Mouse (Mus musculus): ENCODE measurements around the gene Gid8. TPM values are rescaled to one million over a fixed set of nuclear protein-coding genes. Genes with fewer than 3 reads are reported as not detected.
"Not testable (repeated sequence)": the region's sequence is repeated elsewhere in the genome, so short reads cannot be mapped to it uniquely, and the experiment has no call there.

Gene Gid8
- polyA plus RNA-seq, 1 experiment from 2014 or later, result 43.8 TPM

DNA sequence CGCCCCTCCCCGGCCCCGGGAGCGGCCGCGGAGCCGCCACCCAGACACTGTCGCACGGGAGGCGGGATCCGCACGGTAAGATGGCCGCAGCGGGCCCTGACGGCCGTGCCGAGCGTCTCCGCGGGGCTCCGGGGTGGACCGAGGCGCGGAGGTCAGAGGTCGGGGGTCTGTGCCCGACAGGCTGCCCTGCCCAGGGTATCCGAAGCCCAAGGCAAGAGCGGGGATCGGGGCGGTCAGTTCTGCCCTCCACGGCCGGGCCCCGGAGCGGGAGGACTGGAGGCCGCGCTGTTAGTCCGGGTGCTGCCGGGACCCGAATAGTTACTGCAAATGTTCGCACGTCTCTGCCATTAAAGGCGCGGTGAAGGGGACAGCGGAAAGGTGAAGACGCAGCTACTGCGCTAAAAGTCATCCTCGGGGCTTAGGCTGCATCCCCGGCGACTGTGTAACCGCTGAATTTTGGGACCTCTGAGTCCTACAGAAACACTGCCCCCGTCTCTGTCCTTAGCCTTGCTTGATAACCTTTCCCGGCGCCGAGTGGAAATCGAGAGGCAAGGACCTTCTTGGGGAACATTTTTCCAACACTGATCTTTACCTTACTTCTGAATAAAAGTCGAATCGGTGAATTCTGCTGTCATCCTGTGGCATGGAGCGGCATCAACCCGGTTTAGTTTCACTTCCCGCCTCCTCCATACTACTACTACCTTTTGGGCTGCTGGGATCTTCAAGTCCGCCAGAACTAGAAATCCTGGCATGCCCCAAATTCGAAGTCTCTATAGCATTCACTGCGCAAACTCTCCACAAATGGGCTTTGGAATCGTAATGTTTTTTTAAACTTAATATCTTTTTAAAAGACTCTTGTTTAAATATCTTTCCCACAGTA is 599 bp downstream of the Gid8 start:
- ATAC-seq (ENCODE audit: extremely low read depth, insufficient number of reproducible peaks, low FRiP score, low TSS enrichment), result no peak
- Histone ChIP-seq H3K4me2 (peak overlapping the region; percentile 84), H3K9me3 (no peaks in the 10 kb centered on the region), H3K27me3 (replicated peaks) (no peaks in the 10 kb centered on the region), H3K9ac (peak overlapping the region; percentile 100), H3K36me3 (peaks cover 41% of the 10 kb centered on the region), H3K4me1 (peaks cover 36% of the 10 kb centered on the region), H3K27ac (replicated peaks) (peak overlapping the region; percentile 92), H3K4me3 (peak overlapping the region; percentile 100)
- 2% methylated on average over 63 of the region's 64 CpGs for WGBS

- H3K4me1 ChIP-seq, result peaks cover 33% of the 10 kb centered on the region
- peak overlapping the region; percentile 84 for H3K4me2 ChIP-seq
- ATAC-seq (ENCODE audit: extremely low read depth, insufficient number of reproducible peaks, low FRiP score, low TSS enrichment), result no peak
- 68% methylated on average over 4 of the region's 4 CpGs for WGBS
- H3K9me3 ChIP-seq, result no peaks in the 10 kb centered on the region
- peak overlapping the region; percentile 100 for H3K9ac ChIP-seq
- H3K36me3 ChIP-seq, result peaks cover 42% of the 10 kb centered on the region
- no peaks in the 10 kb centered on the region for H3K27me3 ChIP-seq (replicated peaks)
- H3K4me3 ChIP-seq, result peak overlapping the region; percentile 100
- no peak overlapping the region for H3K27ac ChIP-seq (replicated peaks)
Measured at GRCm38 (mm10) chr2:180711527-180711926, 1.6 kb downstream of the Gid8 start.

- WGBS, result 84% methylated on average over 5 of the region's 5 CpGs
- 0 out of 2 replicates have a peak overlapping the region, but pooled peaks have one; percentile 33 for H3K9ac ChIP-seq
- no peak overlapping the region for H3K27ac ChIP-seq (replicated peaks)
- H3K4me1 ChIP-seq, result peaks cover 33% of the 10 kb centered on the region
- H3K9me3 ChIP-seq, result no peaks in the 10 kb centered on the region
- no peak overlapping the region for H3K4me3 ChIP-seq
- no peak for ATAC-seq (ENCODE audit: extremely low read depth, insufficient number of reproducible peaks, low FRiP score, low TSS enrichment)
- no peaks in the 10 kb centered on the region for H3K27me3 ChIP-seq (replicated peaks)
- peak overlapping the region; percentile 84 for H3K4me2 ChIP-seq
- peaks cover 47% of the 10 kb centered on the region for H3K36me3 ChIP-seq
Measured at GRCm38 (mm10) chr2:180712037-180712689, 2.2 kb downstream of the Gid8 start.

GRCm38 (mm10) chr2:180722748-180723147 is 12.8 kb downstream of the Gid8 start:
- not testable (repeated sequence) for H3K9ac ChIP-seq; ATAC-seq (ENCODE audit: extremely low read depth, insufficient number of reproducible peaks, low FRiP score, low TSS enrichment); H3K4me2 ChIP-seq; H3K27me3 ChIP-seq (replicated peaks); H3K9me3 ChIP-seq; H3K27ac ChIP-seq (replicated peaks); H3K4me3 ChIP-seq
- Histone ChIP-seq H3K36me3 (peaks cover 63% of the 10 kb centered on the region), H3K4me1 (peaks cover 15% of the 10 kb centered on the region)
- 74% methylated on average over 5 of the region's 5 CpGs for WGBS

DNA sequence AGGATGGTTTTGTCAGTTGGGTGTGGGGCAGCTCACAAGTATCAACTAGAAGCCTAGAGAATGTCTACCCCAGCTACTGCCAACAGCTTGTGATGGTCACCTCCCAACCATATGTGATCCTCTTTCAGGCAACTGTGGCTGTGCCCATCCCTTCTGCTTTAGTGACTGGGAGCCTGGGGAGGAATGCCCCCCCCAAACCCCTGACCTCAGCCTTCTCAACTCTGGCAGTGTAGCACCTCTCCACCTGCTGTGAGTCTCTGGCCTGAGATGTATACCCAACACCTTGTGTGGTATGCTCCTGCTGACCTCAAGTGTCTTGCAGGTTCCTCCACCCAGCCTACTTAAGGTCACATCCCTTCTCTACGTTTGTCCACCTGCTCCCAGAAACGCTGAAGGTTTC is 13.9 kb downstream of the Gid8 start:
- Histone ChIP-seq H3K4me1 (peaks cover 15% of the 10 kb centered on the region), H3K4me3 (no peak overlapping the region), H3K27ac (replicated peaks) (no peak overlapping the region), H3K9me3 (no peaks in the 10 kb centered on the region), H3K27me3 (replicated peaks) (0 out of 2 replicates have a peak, but pooled peaks cover 5% of the 10 kb centered on the region), H3K4me2 (no peak overlapping the region), H3K36me3 (peaks cover 52% of the 10 kb centered on the region), H3K9ac (no peak overlapping the region)
- WGBS, result 50% methylated on average over 2 of the region's 2 CpGs
- ATAC-seq (ENCODE audit: extremely low read depth, insufficient number of reproducible peaks, low FRiP score, low TSS enrichment), result no peak

GRCm38 (mm10) chr2:180724585-180725413 is 14.9 kb downstream of the Gid8 start, which contains the start of gene Slc17a9:
Slc17a9 (plus strand) TSS chr2:180725263.
- H3K4me2 ChIP-seq, result peak within 1 kb of the TSS; percentile 65

DNA sequence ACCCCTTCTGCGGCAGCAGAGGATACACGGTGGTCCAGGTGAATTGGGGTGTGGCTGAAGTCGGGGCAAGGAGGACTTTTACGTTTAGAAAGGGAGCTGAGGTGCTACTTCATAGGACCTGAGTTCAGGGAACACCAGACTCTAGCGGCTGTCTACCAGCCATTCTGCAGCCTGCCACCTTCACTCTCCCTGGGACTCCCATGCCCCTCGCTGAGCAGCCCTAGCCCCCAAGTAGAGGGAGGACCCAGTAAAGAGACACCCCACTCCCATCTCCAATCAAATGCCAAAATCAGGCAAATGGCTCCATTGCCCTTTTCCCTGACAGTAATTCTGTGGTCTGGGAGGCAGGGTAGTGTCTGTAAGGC is 15.5 kb downstream of the Gid8 start:
- 5% methylated on average over 6 of the region's 6 CpGs for WGBS
- ATAC-seq (ENCODE audit: extremely low read depth, insufficient number of reproducible peaks, low FRiP score, low TSS enrichment), result no peak
- peaks cover 37% of the 10 kb centered on the region for H3K36me3 ChIP-seq
- peak overlapping the region; percentile 65 for H3K4me2 ChIP-seq
- no peak overlapping the region for H3K27ac ChIP-seq (replicated peaks)
- 0 out of 2 replicates have a peak, but pooled peaks cover 5% of the 10 kb centered on the region for H3K27me3 ChIP-seq (replicated peaks)
- H3K9me3 ChIP-seq, result no peaks in the 10 kb centered on the region
- peak overlapping the region; percentile 35 for H3K4me3 ChIP-seq
- peak overlapping the region; percentile 63 for H3K9ac ChIP-seq
- H3K4me1 ChIP-seq, result peaks cover 15% of the 10 kb centered on the region

More at GRCm38 (mm10) chr2:180724585-180725413, 14.9 kb downstream of the Gid8 start, which contains the start of gene Slc17a9:
- Histone ChIP-seq H3K36me3 (peaks cover 43% of the 10 kb centered on the region), H3K4me1 (peaks cover 15% of the 10 kb centered on the region), H3K27me3 (replicated peaks) (0 out of 2 replicates have a peak, but pooled peaks cover 5% of the 10 kb centered on the region), H3K9me3 (no peaks in the 10 kb centered on the region), H3K4me3 (peak within 1 kb of the TSS; percentile 35), H3K27ac (replicated peaks) (no peak within 1 kb of the TSS), H3K9ac (peak within 1 kb of the TSS; percentile 63)
- 3% methylated on average over 18 of the region's 18 CpGs for WGBS
- no peak for ATAC-seq (ENCODE audit: extremely low read depth, insufficient number of reproducible peaks, low FRiP score, low TSS enrichment)

DNA sequence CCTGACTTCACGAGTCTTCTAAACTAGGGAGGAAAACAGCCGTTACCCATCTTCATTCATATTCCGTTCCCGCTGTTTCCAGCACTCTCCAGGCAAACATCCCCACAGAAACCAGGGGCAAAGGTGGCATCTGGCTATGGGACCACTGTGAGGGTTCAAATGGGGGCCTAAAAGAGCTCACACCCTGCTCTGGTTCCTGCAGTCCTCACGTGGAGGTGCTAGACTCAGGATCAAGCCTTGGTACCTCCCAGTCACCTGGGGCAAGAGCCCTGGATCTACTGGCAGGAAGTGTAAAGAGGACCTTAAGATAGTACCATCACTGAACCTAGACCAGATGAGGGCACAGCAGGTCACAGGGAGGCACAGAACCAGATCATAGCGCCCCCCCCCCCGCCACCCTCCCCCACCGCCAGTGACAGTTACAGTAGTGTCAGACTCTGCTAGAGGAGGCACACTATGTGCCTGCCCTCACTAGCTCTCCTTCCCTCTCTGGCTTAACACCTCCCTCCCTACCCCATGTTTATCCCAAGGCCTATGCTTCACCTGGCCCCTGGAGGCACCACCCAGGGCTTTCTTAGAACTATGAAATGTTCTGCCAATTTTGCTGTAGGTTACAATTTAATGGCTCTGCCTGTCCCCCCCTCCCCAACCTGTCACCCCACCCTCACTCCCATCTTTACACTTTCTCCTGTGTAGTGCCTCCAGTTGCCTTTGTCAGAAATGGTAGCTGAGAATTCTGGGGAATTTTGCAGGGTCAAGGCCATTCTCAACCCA is 16.1 kb downstream of the Gid8 start:
- Histone ChIP-seq H3K4me3 (no peak overlapping the region), H3K4me2 (peak overlapping the region; percentile 65; the same call in 1 of the 2 replicates), H3K9ac (no peak overlapping the region), H3K9me3 (no peaks in the 10 kb centered on the region), H3K4me1 (peaks cover 15% of the 10 kb centered on the region), H3K27me3 (replicated peaks) (0 out of 2 replicates have a peak, but pooled peaks cover 5% of the 10 kb centered on the region), H3K27ac (replicated peaks) (no peak overlapping the region), H3K36me3 (peaks cover 30% of the 10 kb centered on the region)
- ATAC-seq (ENCODE audit: extremely low read depth, insufficient number of reproducible peaks, low FRiP score, low TSS enrichment), result no peak
- 7% methylated on average over 8 of the region's 8 CpGs for WGBS

DNA sequence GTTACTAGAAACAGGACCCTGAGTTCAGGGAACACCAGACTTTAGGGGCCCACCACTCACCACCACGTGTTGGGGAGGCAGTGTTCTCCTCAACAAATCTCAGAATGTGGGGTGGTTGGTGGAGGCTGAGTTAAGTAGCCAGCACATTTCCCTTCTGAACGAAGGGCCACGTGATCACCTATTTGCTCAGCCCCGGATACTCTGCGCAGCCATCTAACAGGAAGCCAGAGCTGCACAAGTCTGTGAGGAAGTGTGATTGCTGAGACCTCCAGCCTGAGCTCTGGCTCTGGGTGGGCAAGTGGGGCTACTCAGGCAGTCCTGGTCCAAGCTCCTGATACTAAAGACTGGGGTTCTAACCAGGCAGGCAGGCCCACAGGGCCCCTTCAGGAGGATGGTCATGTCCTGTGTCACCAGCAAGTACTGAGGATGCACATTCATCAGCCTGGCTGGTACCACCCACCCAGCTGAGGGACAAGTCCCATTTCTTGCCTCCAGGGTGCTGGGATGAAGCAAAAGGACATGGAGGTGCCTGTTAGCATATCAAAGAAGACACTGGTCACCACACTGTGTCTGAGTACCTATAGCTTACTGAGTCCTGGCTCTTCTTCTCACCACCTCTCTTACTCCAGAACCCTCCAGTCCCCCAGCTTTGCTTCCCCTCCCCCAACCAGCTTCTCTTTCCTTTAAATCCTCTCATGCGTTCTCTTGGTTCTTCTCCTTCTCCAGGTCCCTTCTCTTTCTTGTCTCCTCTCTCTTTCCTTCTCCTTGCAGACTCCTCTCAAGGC is 16.9 kb downstream of the Gid8 start:
- H3K9me3 ChIP-seq, result no peaks in the 10 kb centered on the region
- H3K27me3 ChIP-seq (replicated peaks), result peaks cover 5% of the 10 kb centered on the region; the same call in 1 of the 2 replicates
- H3K9ac ChIP-seq, result no peak overlapping the region
- peaks cover 18% of the 10 kb centered on the region for H3K4me1 ChIP-seq
- no peak overlapping the region for H3K4me2 ChIP-seq
- WGBS, result 49% methylated on average over 6 of the region's 6 CpGs
- no peak overlapping the region for H3K4me3 ChIP-seq
- ATAC-seq (ENCODE audit: extremely low read depth, insufficient number of reproducible peaks, low FRiP score, low TSS enrichment), result no peak
- peaks cover 22% of the 10 kb centered on the region for H3K36me3 ChIP-seq
- H3K27ac ChIP-seq (replicated peaks), result no peak overlapping the region

GRCm38 (mm10) chr2:180727613-180728021 is 17.7 kb downstream of the Gid8 start:
- Histone ChIP-seq H3K4me1 (peaks cover 18% of the 10 kb centered on the region), H3K9ac (no peak overlapping the region), H3K4me3 (no peak overlapping the region), H3K4me2 (no peak overlapping the region), H3K9me3 (no peaks in the 10 kb centered on the region), H3K27ac (replicated peaks) (no peak overlapping the region), H3K36me3 (peaks cover 15% of the 10 kb centered on the region), H3K27me3 (replicated peaks) (peaks cover 9% of the 10 kb centered on the region; the same call in 1 of the 2 replicates)
- WGBS, result 52% methylated on average over 4 of the region's 4 CpGs
- no peak for ATAC-seq (ENCODE audit: extremely low read depth, insufficient number of reproducible peaks, low FRiP score, low TSS enrichment)
